Mouse (Mus musculus) naive thymus-derived CD4-positive, alpha-beta T cell, adult 2 months (primary cell): ENCODE measurements around the gene Derl3.
A peak's percentile ranks its signal among the peaks of the same experiment; 100 is the strongest.
"Not testable (repeated sequence)": the region's sequence is repeated elsewhere in the genome, so short reads cannot be mapped to it uniquely, and the experiment has no call there.

Source experiments
- DNase-seq: peaks from one replicate; pipeline ENCODE4 v3.0.0-alpha.2; 2011; ENCODE audit warnings: low read depth

Gene Derl3

DNA sequence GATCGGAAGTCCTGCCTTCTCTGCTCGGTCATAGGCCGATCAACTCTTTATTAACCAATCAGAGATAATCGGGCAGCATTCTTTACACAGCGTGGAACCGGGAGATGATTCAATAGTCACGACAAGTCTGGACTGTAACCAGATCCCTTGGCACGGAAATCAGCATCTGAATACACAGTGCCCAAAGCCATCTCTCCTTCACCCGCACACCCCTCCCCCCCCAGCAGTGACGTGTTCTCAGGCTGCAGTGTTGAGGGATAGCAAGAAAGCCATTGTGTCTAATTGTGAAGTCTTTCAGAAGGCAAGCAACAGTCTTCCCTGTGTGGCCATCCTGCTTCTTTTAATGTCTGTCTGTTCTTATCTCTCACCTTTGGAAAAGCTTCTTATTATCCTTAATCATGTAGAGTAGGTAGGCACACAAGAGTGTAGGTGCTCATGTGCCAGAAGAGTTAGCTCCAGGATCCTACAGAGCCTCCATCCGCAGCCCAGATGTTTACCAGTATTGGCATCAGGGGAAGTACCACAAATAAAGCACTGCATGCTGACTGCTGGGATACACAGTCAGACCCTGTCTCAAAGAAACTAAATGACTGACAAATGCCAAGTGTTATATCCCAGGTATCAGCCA is 20.2 kb upstream of the Derl3 start:
- DNase-seq: no peak

DNA sequence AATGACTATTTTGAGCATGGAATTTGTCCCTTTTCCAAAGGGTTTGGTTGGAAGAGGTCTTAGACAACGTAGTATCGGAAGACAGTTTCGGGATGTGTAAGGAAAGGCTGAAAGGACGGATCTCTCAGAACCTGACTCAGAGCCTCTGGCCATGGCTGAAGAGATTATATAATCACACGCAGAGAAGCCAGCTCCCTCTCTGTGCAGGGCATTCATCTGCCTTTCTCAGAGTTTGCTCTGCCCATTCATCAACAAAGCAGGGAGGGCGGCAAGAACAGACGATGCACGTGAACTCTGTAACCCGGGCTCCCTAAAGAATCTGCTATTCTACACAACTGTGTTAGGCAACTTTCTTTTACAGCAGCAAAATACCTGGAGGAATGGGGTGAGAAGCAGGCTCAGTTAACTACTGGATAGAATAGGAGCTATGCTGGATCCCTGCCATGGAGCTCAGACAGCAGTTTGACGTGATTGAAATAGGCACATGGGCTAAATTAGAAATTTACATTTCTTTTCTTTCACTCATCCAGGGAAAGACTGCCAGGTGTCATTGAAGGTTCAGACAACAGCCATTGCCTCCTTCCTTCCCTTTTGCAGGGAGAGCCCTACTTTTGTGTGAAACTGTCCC is 19.6 kb upstream of the Derl3 start:
- DNase-seq: no peak

DNA sequence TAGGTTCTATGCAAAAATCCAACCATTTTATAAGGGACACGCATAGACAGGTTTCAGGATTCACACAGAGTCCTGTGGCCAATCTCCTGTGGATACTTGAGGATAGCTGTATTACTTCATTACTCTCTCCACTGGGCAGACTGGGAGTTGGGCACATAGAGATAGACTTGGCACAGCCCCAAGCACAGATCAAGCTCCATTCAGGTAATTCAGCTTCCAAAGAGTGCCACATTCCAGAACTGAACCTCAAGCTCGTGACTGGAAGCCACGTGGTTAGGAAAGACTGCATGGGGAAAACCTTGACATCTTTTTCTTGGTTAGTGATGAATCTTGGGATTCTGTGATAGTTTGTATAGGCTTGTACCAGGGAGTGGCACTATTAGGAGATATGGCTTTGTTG is 14.4 kb upstream of the Derl3 start:
- DNase-seq: no peak

DNA sequence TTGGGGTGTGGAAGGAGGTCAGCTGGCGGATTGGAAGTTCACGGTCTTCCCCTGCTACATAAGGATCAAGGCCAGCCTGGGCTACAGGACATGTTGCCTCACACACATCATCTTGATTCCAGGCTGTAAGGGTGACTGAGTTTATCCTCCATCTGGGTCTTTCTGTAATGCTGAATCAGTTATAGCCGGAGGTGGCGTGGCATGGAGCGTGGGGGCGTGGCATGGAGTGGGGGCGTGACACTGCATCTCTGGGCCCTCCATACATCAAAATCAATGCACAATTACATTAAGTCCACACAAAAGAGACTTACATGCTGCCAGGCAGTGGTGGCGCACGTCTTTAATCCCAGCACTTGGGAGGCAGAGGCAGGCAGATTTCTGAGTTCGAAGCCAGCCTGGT is 12.9 kb upstream of the Derl3 start:
- DNase-seq: no peak

DNA sequence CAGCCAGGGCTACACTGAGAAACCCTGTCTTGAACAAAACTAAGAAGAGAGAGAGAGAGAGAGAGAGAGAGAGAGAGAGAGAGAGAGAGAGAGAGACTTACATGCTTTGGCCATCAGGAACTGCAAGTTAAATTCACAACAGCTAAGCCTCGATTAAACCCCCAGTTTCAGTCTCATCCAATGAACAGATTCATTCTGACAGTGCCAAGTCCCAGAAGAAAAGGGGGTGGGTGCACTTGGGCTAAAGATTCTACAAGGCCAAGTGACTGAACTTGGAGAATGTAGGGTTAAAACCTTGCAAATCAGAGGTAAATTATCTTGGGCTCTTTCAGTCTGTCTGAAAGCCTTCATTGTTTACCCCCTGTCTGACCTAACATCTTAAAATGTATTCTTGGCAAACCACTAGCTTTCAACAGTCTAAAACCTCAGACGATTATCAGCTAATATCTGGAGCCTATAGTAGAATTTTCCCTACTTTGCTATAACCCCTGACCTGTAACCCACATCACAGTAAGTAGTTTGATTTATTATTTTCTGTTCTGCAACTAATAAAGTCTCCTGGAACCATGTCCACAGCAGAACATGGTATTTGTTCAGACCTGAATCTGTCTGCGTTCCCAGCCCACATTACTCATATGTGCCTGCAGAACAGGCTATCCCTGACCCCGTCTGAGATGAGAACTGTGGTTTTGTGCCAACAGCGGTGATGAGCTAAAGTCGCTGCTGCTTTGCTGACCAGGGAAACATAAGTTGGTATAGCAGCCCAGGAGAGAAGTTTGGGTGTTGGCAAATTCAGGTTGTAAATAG is 12.2 kb upstream of the Derl3 start:
- DNase-seq: no peak

DNA sequence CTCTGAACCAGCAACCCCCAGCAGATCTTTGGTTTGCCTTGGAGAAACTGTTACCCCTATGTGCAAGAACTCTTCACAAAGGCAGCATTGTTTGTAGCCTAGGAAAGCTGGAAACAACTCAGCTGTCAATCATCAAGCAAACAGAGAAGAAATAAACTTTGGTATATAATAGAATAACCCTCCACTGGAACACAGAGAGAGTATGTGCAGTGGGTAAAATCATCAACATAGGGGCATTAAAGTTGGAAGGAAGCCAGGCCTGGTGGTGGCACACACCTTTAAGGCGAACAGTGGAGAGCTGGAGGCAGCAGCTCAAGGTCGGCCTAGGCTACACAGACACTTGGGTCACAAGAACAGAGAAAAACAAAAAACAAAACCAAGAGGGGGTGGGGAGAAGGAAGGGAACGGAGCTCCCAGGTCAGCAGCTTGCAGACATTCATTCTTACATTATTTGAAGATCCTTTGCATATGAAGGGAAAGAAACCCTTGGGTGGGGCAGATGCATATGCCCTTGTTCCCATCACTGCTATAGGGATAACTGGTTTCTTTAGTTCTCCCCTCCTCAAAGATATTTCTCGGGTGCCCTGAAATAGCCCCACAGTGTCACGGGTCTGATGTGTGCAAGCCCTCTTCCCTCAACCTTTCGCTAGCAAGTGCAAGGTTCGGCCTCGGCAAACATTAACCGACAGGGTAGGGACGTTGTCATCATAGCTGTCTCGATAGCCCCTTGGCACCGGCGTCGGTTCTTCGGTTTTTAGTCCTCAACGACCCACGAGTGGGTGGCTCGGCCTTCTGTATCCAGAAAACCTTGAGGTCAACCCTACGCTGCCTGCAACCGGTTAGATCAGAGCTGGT is 11.4 kb upstream of the Derl3 start:
- no peak for DNase-seq

DNA sequence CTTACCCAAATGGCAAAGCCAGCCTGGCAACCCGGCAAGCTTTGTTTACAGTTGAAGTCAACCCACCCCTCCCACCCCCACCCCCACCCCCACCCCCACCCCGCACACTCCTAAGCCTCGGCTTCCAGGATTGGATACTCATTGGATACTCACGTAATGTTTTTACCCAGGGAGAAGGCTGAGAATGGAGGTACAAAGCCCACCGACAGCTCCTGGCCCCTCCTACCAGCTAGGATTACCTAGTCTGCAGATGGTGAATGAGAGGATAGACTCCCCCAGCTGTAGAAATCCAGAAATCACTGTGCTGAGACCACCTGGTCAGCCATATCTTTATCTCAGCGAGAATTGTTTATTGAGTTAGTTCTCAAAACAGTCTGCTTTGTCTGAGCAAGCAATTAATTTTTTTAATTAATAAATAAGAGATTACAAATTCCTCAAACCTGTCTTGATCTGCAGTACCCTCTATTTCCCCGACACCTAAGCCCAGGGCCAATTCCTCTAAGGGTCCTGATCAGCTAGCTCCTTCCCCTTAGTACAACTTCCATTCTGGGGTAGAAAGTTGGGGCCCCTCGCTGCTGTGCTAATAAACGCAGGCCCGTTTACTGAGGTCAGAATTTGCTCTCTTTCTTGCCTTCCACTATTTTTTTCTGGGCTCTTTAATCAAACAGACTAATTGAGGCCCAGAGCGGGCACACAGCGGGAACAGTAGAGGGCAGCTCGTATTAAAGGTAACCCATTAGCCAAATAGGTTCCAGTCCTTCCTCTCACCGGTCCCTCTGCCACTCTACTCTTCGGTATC is 10.6 kb upstream of the Derl3 start:
- DNase-seq: no peak

DNA sequence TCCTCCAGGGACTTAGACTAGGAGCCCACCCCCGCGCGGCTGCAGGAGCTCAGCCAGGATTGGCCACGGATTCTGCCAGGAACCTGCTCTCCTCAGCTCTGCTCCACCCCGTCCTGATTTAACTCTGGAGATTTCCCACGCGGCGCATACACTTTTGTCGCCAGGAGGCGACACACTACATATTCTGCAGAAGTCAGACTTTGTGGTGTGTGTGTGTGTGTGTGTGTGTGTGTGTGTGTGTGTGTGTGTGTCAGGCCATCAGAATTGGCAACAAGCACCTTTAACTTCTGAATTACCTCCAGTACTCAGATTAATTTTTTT is 10.0 kb upstream of the Derl3 start:
- peak; percentile 76 for DNase-seq

DNA sequence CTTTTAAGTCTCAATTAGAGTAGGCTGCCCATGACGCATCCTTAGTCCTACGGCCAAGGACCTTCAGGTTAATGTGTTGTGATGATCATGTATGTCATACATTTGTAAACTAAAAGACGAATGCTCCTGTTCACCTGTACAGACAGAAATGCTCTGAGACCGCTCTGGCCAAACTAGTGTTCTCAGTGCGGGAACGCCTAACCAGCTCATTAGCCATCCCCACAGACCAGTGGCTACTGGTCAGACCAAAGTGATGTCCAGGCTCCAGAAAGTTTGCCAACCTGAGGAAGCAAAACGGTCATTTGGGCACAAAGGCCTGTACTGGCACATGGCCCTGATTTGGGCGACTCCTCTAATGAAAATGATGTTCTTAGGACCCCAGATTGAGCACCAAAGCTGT is 8.5 kb upstream of the Derl3 start:
- no peak for DNase-seq

DNA sequence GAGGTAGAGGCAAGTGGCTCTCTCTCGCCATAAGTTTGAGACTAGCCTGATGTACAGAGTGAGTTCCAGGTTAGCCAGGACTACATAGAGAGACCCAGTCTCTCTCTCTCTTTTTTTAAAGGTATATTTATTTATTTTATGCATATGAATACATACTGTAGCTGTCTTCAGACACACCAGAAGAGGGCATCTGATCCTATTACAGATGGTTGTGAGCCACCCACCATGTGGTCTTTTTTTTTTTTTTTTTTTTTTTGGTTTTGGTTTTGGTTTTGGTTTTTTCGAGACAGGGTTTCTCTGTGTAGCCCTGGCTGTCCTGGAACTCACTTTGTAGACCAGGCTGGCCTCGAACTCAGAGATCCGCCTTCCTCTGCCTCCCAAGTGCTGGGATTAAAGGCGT is 5.7 kb upstream of the Derl3 start:
- not testable (repeated sequence) for DNase-seq

DNA sequence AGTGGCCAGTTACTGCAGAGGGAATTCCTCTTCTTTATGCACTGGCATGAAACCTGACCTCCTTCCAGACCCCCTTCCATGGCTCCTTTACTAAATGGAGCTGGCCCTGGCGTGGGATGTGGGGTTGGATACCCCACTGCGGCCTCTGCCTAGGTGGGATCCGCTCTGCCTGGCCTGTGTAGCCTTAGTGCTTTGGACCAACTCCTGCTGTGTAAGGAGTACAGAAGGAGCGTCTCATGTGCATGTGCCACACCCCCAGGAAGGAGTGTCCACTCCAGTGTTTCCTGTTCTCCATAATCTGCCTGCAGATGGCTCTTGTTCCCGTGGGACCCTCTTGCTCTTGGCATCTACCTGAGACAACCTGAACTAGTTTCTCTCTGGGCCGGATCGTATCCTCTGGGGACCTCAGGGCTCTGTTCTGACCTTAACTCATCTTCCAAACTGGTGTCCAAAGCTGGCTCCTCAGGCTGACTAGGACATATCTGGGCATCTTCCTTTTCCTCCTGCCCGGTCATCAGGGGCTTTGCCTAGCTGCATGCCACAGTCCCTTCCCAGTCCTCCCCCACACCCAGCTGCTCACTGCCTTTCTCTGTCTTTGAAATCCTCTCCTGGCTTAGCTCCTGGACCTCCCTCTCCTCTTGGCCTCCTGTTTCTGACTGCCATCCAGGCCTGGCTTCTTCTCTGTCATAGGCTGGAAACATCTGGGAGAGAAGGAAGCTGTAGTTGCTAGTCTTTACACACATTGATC is 3.6 kb upstream of the Derl3 start:
- DNase-seq: no peak

DNA sequence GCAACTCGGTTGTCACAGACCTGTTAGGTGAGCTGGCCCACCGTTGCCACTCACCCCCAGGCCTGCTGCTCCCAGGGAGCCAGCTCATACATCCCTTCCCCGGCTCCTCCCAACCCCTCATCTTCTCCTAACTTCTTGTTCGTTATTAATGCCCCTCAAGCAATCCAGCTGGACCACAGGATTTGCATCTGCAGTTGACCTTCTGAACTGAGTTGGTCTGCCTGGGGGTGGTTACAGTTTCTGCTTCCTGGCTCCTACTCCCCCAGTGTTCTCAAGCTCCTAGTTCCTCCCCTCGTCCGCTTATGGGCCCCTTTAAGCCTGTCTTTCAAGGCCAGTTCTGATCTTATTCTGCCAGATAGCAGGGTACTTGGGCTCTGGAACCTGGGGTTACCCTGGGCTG is 1.4 kb downstream of the Derl3 start:
- no peak for DNase-seq

DNA sequence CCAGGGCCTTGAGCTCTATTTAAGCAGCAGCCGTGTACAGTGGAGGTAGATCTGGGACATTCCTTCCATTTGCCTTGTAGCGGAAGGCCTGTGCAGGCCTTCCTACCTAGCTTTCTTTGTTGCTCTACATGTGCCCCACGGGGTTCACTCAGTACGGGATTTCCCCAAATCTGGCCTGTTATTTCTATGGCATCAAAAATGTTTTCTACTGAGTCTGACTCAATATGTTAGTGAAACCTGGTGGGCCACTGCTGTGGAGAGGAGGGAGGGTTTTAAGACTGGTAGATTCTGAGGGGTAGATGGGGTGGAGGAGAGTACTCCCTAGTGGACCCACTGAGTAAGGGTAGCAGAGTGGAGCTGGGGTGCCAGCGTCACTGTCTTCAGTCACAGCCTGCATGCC is 2.5 kb downstream of the Derl3 start:
- DNase-seq: no peak

DNA sequence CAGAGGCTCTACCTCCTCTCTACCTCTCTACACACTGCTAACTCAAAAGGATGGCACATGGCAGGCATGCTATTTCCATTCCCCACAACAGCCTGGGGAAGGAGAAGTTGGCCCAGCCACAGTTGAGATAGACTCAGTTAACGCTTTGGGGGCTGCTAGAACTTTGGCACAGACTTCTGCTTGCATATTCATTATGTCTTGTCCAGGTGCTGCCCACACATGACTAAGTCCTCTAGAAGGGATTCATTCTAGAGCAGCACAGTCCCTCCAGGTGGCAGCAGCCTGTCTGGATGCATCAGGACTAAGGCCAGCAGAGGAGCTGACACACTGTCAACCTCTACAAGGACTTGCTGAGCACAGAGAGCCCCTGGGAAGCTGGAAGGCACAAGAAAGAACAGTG is 3.0 kb downstream of the Derl3 start:
- no peak for DNase-seq

DNA sequence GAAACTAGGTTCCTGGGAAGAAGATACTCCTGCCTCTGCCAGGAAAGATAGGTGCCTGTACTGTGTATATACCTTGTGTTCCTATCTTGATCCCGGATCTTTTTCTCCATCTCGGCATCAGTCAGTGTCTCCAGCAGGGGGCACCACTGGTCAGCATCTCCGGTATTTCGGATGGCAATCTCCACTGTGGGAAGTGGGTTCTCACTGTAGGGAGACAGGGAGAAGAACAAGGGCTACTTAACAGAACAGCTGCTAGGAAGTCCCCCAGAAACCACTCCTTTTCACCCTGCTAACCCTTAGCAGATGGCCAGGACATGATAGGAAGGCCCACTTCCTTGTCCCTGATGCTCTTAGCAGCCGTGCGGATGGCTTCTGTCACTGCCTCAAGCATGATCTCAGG is 4.2 kb downstream of the Derl3 start:
- peak; percentile 65 for DNase-seq

DNA sequence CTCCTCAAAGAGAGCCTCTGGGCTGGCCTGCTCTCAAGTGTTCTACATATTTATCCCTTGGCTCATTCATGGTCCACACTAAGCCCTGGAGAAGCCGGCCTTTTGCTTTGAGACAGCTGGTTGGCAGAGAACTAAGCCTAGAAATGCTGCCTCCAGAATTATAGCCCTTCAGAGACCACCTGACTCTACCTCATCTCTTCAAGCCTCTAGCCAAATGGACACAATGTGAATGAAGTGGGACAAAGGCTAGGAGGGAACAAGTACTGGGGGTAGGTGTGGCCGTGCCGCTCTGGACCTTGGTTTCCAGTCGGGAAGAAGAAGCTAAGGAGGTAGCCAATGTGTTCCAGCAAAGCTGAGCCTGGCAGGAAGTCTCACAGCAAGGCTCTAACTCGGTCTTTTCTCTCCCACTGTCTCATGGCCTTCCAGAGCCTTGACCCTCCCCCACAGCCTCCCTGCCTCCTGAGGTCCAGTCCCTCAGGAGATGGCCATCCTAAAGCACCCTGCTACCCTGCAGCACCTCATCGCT is 4.9 kb downstream of the Derl3 start:
- no peak for DNase-seq

DNA sequence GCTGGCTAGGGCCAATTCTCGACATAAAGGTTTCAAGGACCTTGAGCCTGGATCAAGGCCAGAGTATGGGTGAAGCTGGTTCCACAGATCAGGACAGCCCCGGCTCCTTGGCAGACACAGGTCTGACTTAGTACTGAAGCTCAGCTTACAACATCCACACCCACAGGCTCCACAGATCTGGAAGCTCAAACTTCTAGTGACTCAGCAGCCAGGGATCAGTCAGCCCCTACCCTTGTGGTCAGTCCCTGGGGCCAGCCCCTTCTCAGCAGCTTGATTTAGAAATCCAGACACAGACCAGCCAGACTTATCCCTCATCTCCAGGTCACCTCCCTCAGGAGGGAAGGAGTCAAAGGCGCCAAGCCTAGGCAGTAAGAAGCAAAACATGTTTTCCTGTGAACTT is 5.6 kb downstream of the Derl3 start:
- no peak for DNase-seq

DNA sequence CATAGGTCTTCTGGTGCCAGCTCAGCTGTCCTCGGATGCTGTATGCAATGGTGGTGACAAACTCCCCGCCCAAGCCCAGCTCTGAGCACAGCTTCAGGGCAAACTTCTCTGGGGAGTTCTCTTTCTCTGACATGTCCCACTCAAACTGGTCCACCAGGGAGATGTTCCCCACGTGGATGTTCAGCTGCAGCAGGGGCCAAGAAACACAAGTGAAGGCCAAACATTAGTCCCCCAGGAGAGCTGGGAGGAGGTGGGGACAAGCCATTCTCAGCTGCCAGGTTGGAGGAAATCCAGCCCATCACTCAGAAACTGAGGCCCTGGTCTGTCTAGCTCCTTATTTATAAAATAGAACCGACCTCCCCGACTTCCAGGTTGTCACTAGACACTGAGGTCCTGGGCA is 11.2 kb downstream of the Derl3 start:
- no peak for DNase-seq

DNA sequence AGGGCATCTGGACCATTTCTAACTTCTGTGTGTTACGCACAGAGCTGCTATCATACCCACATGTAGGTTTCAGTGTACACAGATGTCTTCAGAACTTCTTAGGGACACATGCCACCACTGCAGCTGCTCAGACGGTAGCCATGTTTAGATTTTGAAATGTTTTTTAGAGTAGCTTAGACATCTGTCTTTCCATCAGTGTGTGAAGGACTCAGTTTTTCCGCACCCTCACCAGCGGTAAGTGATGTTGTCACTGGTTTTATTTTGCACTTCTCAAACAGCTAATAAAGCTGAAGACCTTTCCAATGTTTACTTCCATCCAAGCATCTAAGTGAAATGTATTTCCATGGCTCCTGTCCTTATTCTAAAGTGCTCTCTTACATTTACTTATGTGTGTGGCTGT is 13.7 kb downstream of the Derl3 start:
- no peak for DNase-seq

DNA sequence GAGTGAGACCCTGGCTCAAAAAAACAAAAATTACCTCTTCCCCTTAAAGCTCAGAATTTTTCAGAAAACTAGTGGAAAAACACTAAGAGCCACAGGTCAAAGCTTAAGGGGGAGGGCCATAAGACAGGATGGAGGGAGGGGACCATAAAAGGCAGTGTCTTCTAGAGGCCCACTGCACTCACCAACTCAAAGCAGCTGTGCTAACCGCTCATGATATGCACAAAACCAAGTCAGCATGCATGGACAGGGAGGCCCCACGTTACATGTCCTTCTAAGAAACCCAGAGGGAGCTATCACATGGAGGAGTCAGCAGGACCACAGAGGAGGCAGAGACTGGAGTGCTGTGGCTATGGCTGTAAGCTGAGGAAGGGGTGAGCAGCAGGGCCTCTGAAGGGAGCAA is 17.5 kb downstream of the Derl3 start:
- no peak for DNase-seq

DNA sequence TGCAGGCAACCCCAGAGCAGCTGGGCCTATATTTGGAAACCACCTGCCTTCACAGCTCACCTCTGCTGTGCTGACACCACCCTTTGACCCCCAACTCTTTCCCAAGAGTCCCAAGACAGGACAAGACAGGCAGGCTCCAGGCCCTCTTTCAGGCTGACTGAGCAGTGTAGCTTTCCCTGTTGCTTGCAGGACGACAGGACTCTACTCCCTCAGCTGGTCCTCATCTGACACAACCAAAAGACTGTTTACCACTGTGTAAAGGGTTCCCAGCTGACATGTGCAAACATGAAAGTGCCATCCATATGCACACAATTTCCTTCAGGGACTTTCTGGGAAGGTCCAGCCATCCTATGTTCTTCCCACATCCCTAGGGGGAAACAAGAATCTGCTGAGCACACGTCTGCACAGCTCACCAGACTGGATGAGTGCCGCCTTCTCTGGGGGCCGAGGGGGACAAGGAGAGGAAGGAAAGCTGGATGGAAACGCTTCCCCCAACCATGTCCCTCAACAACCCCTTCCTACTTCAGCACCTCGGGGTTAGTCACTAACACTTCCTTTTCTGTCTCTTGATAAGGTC is 19.9 kb downstream of the Derl3 start:
- no peak for DNase-seq
